Mouse (Mus musculus): Measurements from ENCODE around the gene Cyb561d2.

DNA sequence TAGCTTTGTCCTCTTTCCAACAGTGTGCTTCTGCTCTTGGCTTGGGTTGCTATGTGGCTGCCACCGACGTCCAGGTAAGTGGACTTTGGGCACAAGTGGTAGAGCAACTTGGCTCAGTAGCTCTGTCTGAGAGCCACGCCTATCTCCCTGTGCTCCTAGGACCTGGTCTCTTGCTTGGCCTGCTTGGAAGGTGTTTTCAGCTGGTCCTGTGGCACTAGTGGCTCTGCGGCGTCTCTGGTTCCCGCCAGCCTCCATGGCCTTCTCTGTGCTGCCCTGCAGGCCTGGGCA lies 48.7 kb upstream of the Cyb561d2 start:
- TF ChIP-seq EP300 (IDR thresholded peaks at IDR 0.05; ENCODE audit: low read length): no peak
- no peak for TF ChIP-seq CTCF (conservative IDR thresholded peaks at IDR 0.05 in 1 of 2, IDR thresholded peaks at IDR 0.05 in 1 of 2; ENCODE audit: low read depth in 2 of 2, low read length in 2 of 2)
- TF ChIP-seq E2F4 (IDR thresholded peaks at IDR 0.05; ENCODE audit: insufficient replicate concordance, low read depth, low read length): no peak
- no peak for TF ChIP-seq CHD1 (IDR thresholded peaks at IDR 0.05; ENCODE audit: low read depth, low read length)
- no peak for TF ChIP-seq POLR2AphosphoS2 (IDR thresholded peaks at IDR 0.05; ENCODE audit: low read depth, low read length)
- TF ChIP-seq BHLHE40 (IDR thresholded peaks at IDR 0.05; ENCODE audit: low read depth, low read length): no peak
- TF ChIP-seq ZKSCAN1 (IDR thresholded peaks at IDR 0.05; ENCODE audit: borderline replicate concordance, low read depth, low read length): no peak
- TF ChIP-seq USF1 (IDR thresholded peaks at IDR 0.05; ENCODE audit: low read depth, low read length): no peak
- TF ChIP-seq ZNF384 (IDR thresholded peaks at IDR 0.05; ENCODE audit: low read depth, low read length): no peak

Measured in CH12.LX (cell line).